ENCODE assay signal across 9 mouse cellular contexts in genomic region chr3:75720663-75721062, GRCm38 (mm10). TPM values are rescaled to one million over a fixed set of nuclear protein-coding genes. Genes with fewer than 3 reads are reported as not detected.
DNase-seq lines count a peak whose midpoint lies in the region; ATAC-seq lines count a peak whose summit lies in the region.
"Had no signal": no experiment of that assay in that cellular context is flagged by ENCODE, and none has a peak within 500 bp of the region (broad histone marks: within the 10 kb centered on the region; RNA-seq: fewer than 3 reads in every experiment).

No protein-coding gene starts in this region.

- peak; percentile 52; the same call in 1 of the 2 replicates for ATAC-seq in cerebellum, adult (ENCODE audit: insufficient number of reproducible peaks, low FRiP score, low TSS enrichment)
- peak; percentile 88 for ATAC-seq in megakaryocyte, adult 5-6 weeks (ENCODE audit: poor library complexity, severe bottlenecking)
- ATAC-seq in erythroblast, adult 5-6 weeks (replicated peaks; ENCODE audit: low FRiP score, poor library complexity, severe bottlenecking), result no peak

- no peak for DNase-seq in cerebellum, postnatal 4 days (ENCODE audit: low spot score in 2 of 2)
- DNase-seq in layer of hippocampus, adult 9-10 months (ENCODE audit: low spot score), result peak; percentile 12
- DNase-seq in layer of hippocampus, postnatal 10 days (ENCODE audit: low spot score in 2 of 2), result no peak
- DNase-seq in T-cell, adult 2 months (ENCODE audit: low spot score), result peak; percentile 10
- no peak for DNase-seq in urinary bladder, postnatal 25 days (ENCODE audit: low spot score)

RNA-seq across cellular contexts. Expression of gene Gm29133, which starts 27.3 kb away (rescaled TPM):
- not detected for total RNA-seq in layer of hippocampus, postnatal 10 days (2021)
- not detected in 2 replicates for total RNA-seq in megakaryocyte, adult 5-6 weeks (2015)
- not detected in 2 replicates for total RNA-seq in megakaryocyte, adult 5-6 weeks (2017)
- not detected in 2 replicates for total RNA-seq in erythroblast, adult 5-6 weeks (2015; ENCODE audit: low replicate concordance)
- total RNA-seq in erythroblast, adult 5-6 weeks (2017; ENCODE audit: low replicate concordance), result not detected in 2 replicates
- total RNA-seq: left cerebral cortex, adult 8-10 months had no signal

Comparison
In these comparisons a context has a peak if more than half of its experiments do, and no peak if none do; other contexts are left out.
1. DNase-seq: peak in layer of hippocampus, adult 9-10 months (single experiment) and T-cell, adult 2 months (single experiment); none in cerebellum, postnatal 4 days (0 of 2), layer of hippocampus, postnatal 10 days (0 of 2) and urinary bladder, postnatal 25 days (single experiment).